Mouse (Mus musculus) embryonic fibroblast, embryonic 13.5 days (primary cell): ENCODE data around the gene Triap1.

Source experiments
- CTCF ChIP-seq: IDR thresholded peaks from 2 replicates; pipeline ENCODE4 v1.5.1; 2011; ENCODE audit warnings: mild to moderate bottlenecking, control low read depth, low read length, moderate library complexity, borderline replicate concordance; ENCODE audit not compliant: insufficient read depth
- POLR2A ChIP-seq: IDR thresholded peaks from 2 replicates; pipeline ENCODE4 v1.6.1; 2011; ENCODE audit warnings: low read depth, mild to moderate bottlenecking, control low read depth, low read length, moderate library complexity

GRCm38 (mm10) chr5:115294173-115294572, 46.9 kb upstream of the Triap1 start:
- TF ChIP-seq CTCF (no peak), POLR2A (no peak)
